Mouse (Mus musculus) heart, embryonic 13.5 days (tissue): Measurements from ENCODE around the gene Prr29. TPM values are rescaled to one million over a fixed set of nuclear protein-coding genes. Genes with fewer than 3 reads are reported as not detected.
"Not testable (repeated sequence)": the region's sequence is repeated elsewhere in the genome, so short reads cannot be mapped to it uniquely, and the experiment has no call there.

Experiments
- ATAC-seq: fragments of 200-750 bp; cut with Nextera tagmentation; 2 replicates; pipeline ENCODE4 v1.8.0; 2017; ENCODE audit warnings: moderate TSS enrichment; ENCODE audit not compliant: insufficient number of reproducible peaks, low FRiP score, low TSS enrichment; ENCODE audit errors: extremely low read depth
- H3K27ac ChIP-seq: fragments of 300-500 bp; sonication (generic); replicated peaks from 2 replicates; pipeline ENCODE4 v1.5.1; 2015; ENCODE audit warnings: moderate library complexity, mild to moderate bottlenecking, inconsistent platforms
- H3K27me3 ChIP-seq: fragments of 300-500 bp; sonication (generic); replicated peaks from 2 replicates; pipeline ENCODE4 v1.6.1; 2015; ENCODE audit warnings: mild to moderate bottlenecking, inconsistent platforms
- H3K36me3 ChIP-seq: fragments of 300-500 bp; sonication (generic); 2 replicates; pipeline ENCODE4 v1.6.1; 2015; ENCODE audit warnings: mild to moderate bottlenecking, inconsistent platforms
- H3K4me1 ChIP-seq: fragments of 300-500 bp; sonication (generic); 2 replicates; pipeline ENCODE4 v1.6.1; 2015; ENCODE audit warnings: inconsistent platforms
- H3K4me2 ChIP-seq: fragments of 300-500 bp; sonication (generic); 2 replicates; pipeline ENCODE4 v1.6.1; 2015; ENCODE audit warnings: inconsistent platforms, mild to moderate bottlenecking, moderate library complexity
- H3K4me3 ChIP-seq: fragments of 300-500 bp; sonication (generic); 2 replicates; pipeline ENCODE4 v1.5.1; 2015; ENCODE audit warnings: moderate library complexity, mild to moderate bottlenecking, inconsistent platforms
- H3K9ac ChIP-seq: fragments of 300-500 bp; sonication (generic); 2 replicates; pipeline ENCODE4 v1.6.1; 2015; ENCODE audit warnings: inconsistent platforms, mild to moderate bottlenecking, moderate library complexity
- H3K9me3 ChIP-seq: fragments of 300-500 bp; sonication (generic); 2 replicates; pipeline ENCODE4 v1.6.1; 2016; ENCODE audit warnings: inconsistent platforms
- WGBS: fragments of 180-500 bp; shearing (Covaris S2); methylation state at CpG from one replicate; pipeline ENCODE4 v1.1.7; 2015; ENCODE audit warnings: mixed read lengths; 5-methylcytosine and 5-hydroxymethylcytosine counted together
- polyA plus RNA-seq: library from polyadenylated mRNA; unstranded; fragments of >200 nt; fragmentation: Nextera tagmentation; extraction: Ambion mirVana; gene quantifications from 2 replicates; pipeline ENCODE4 v1.2.1, GENCODE M21; 2015

The Prr29 gene
- polyA plus RNA-seq, 1 experiment from 2014 or later, result 0.15 TPM

DNA sequence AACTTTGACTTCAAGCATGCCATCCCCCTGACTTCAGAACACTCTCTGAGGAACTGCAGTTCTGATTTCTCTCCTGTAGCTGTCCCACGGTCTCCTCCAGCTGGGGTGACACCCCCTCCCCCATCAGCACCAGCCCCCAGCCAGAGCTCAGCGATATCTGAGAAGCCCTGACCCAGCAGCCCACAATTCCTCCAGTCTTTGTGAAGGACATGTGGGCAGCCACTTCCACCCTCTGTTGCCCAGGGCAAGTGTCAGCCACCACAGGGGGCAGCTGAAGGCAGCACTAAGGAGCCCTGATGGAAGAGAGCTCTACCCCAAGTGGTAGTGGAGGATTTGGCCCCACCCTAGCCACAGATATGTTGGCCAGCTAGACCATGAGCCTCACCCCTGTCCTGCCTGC is 31.2 kb upstream of the Prr29 start:
- Histone ChIP-seq H3K4me3 (no peak overlapping the region), H3K9me3 (no peaks in the 10 kb centered on the region), H3K4me2 (no peak overlapping the region), H3K4me1 (peaks cover 37% of the 10 kb centered on the region), H3K9ac (no peak overlapping the region), H3K27ac (no peak overlapping the region), H3K27me3 (no peaks in the 10 kb centered on the region), H3K36me3 (no peaks in the 10 kb centered on the region)
- WGBS, result 3% methylated on average over 2 of the region's 2 CpGs
- no peak for ATAC-seq

DNA sequence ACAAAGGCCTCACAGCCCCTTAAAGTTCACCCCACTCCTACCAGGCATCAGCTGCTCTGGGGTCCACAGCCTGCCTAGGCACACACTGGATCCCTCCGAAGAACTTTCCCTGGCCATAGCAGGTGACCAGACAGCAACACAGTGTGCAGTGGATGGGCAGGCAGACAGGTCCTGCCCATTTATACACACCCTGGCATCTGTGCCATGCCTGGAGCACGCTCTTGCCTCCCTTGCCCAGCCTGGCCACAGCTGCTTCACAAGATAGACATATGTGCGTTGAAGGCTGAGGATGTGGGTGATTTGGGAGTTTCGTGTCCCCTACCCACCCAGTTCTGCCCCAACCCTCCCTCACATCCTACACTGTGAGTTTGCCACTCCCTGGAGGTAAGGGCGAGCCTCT is 27.2 kb upstream of the Prr29 start:
- peaks cover 25% of the 10 kb centered on the region for H3K4me1 ChIP-seq
- no peak overlapping the region for H3K9ac ChIP-seq
- no peak overlapping the region for H3K27ac ChIP-seq
- no peak overlapping the region for H3K4me2 ChIP-seq
- no peak overlapping the region for H3K4me3 ChIP-seq
- WGBS, result 78% methylated on average over 5 of the region's 5 CpGs
- no peak for ATAC-seq
- H3K27me3 ChIP-seq, result no peaks in the 10 kb centered on the region
- H3K36me3 ChIP-seq, result no peaks in the 10 kb centered on the region
- H3K9me3 ChIP-seq, result no peaks in the 10 kb centered on the region

DNA sequence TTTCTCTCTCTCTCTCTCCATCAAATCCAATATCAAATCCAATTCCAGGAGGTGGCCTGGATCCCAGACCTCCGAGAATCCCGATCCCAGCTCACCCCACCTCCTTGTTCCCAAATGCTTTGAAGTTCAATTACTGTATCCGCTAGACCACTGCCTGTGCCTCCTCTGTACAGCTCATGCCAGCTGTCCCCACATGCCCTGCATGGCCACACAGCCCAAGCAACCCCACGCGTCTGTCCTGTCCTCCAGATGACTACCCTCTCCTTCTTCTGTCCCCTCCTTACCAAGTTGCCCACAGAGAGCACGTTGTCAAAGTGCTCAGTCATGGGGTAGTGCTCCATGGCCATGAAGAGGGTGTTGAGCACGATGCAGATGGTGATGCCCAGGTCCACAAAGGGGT is 26.4 kb upstream of the Prr29 start:
- no peaks in the 10 kb centered on the region for H3K36me3 ChIP-seq
- H3K4me2 ChIP-seq, result no peak overlapping the region
- H3K9me3 ChIP-seq, result no peaks in the 10 kb centered on the region
- WGBS, result 73% methylated on average over 7 of the region's 7 CpGs
- no peak overlapping the region for H3K9ac ChIP-seq
- ATAC-seq, result no peak
- peaks cover 5% of the 10 kb centered on the region; the same call in 1 of the 2 replicates for H3K27me3 ChIP-seq
- peaks cover 23% of the 10 kb centered on the region for H3K4me1 ChIP-seq
- H3K4me3 ChIP-seq, result no peak overlapping the region
- H3K27ac ChIP-seq, result no peak overlapping the region

DNA sequence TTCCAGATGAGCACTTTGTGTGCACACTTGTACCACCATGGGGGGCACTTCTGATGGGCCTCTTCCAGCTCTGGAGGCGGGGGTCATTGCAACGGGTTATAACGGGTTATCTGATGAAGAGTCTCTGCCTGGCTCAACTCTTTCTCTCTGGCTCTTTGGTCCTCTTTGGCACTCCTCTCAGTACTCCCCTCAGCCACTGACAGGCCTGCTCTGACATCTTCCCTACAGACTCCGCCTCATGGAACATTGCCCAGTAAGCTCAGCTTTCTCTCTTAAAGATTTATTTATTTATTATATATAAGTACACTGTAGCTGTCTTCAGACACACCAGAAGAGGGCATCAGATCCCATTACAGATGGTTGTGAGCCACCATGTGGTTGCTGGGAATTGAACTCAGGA is 25.9 kb upstream of the Prr29 start:
- H3K27ac ChIP-seq, H3K36me3 ChIP-seq, H3K9me3 ChIP-seq, H3K9ac ChIP-seq, H3K4me3 ChIP-seq, ATAC-seq, H3K4me2 ChIP-seq, H3K27me3 ChIP-seq: not testable (repeated sequence)
- 80% methylated on average over 4 of the region's 4 CpGs for WGBS
- H3K4me1 ChIP-seq, result peaks cover 19% of the 10 kb centered on the region

DNA sequence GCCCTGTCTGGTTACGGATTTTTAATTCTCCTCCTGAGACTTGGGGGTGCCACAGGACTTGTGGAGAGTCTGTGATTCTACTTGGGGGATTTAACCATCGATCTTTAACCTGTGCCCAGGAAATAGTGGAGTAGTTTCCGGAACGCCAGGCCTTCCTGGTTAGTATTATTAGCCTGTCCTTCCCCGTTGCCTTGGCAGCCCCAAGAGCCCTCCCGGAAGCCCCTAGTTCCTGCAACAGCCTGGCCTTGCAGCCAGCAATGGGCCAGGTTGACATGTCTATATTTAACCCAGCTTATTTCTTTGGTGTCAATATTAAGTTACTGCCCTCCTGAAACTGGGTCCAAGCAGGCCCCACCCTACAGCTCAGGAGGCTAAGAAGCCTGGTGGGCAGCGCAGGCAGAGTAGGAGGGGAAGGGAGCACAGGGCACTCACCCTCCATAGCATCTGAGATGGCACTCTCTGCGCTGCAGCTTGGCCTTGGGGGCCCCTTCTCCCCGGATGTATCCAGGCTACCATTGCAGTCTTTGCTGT is 24.2 kb upstream of the Prr29 start:
- 67% methylated on average over 9 of the region's 9 CpGs for WGBS
- Histone ChIP-seq H3K36me3 (no peaks in the 10 kb centered on the region), H3K9me3 (no peaks in the 10 kb centered on the region), H3K4me1 (peaks cover 18% of the 10 kb centered on the region), H3K27me3 (peaks cover 6% of the 10 kb centered on the region; the same call in 1 of the 2 replicates), H3K27ac (no peak overlapping the region), H3K9ac (0 out of 2 replicates have a peak overlapping the region, but pooled peaks have one; percentile 28), H3K4me2 (no peak overlapping the region), H3K4me3 (no peak overlapping the region)
- ATAC-seq, result no peak

DNA sequence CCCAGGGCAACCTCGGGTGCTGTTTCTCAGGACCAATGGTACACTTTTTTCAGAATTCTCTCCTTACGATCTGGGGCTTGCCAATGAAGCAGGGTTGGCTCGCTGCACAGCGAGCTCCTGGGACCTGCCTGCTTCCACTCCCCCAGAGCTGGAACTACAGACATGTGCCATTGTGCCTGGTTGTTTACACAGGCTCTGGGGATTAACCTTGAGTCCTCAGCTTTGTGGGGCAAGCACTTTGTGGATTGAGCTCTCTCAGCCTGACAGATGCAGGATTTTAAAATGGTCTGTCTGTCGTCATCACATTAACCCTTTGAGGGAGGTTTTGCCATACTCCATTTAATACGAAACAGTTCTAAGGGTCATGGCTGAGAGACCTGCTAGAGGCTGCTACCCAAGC is 20.4 kb upstream of the Prr29 start:
- ATAC-seq, result no peak
- Histone ChIP-seq H3K9me3 (no peaks in the 10 kb centered on the region), H3K36me3 (no peaks in the 10 kb centered on the region), H3K27me3 (peaks cover 6% of the 10 kb centered on the region; the same call in 1 of the 2 replicates), H3K9ac (no peak overlapping the region), H3K4me2 (no peak overlapping the region), H3K27ac (no peak overlapping the region), H3K4me3 (no peak overlapping the region), H3K4me1 (peaks cover 12% of the 10 kb centered on the region)
- 51% methylated on average over 6 of the region's 6 CpGs for WGBS

DNA sequence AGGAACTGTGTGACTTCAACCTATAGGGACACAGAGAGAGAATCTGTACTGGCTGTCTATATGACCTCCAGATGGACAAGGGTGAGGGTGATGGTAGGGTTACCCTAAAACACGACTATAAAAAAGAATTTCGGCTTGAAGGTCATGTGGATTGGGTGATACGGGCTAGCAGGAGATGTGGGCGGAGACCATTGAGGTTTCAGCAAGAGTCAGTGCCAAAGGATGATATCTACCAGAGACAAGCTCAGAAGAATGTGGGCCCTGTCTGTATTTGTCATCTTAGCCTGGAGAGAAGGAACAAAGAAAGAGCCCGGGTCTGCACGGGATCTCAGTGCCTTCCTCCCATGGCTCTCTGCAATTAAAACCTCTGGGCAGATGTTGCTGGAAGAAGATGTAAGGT is 15.5 kb upstream of the Prr29 start:
- Histone ChIP-seq H3K9ac (no peak overlapping the region), H3K27ac (no peak overlapping the region), H3K4me2 (no peak overlapping the region), H3K4me1 (peaks cover 10% of the 10 kb centered on the region; the same call in 1 of the 2 replicates), H3K9me3 (no peaks in the 10 kb centered on the region), H3K36me3 (no peaks in the 10 kb centered on the region), H3K4me3 (no peak overlapping the region), H3K27me3 (no peaks in the 10 kb centered on the region)
- WGBS, result 70% methylated on average over 6 of the region's 6 CpGs
- no peak for ATAC-seq

DNA sequence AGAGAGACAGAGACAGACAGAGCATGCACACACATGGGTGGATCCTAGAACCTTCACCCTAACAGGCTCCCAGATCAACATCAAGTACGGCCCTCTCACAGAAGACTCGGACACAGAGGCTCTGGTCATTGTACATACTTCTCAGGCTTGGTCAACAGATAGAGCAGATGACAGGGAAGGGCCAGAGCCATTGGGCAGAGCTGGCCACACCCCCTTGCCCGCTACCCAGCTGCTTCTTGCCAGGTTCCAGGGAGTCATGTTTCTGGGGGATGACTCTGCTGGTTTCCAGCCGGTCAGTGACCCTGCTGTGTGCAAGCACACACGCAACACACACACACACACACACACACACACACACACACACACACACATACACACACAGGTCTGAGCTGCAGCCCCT is 14.4 kb upstream of the Prr29 start:
- H3K9me3 ChIP-seq, result no peaks in the 10 kb centered on the region
- peaks cover 17% of the 10 kb centered on the region for H3K4me1 ChIP-seq
- 47% methylated on average over 5 of the region's 5 CpGs for WGBS
- no peak overlapping the region for H3K4me3 ChIP-seq
- H3K36me3 ChIP-seq, result no peaks in the 10 kb centered on the region
- H3K27ac ChIP-seq, result no peak overlapping the region
- H3K4me2 ChIP-seq, result no peak overlapping the region
- ATAC-seq, result no peak
- H3K27me3 ChIP-seq, result no peaks in the 10 kb centered on the region
- no peak overlapping the region for H3K9ac ChIP-seq

DNA sequence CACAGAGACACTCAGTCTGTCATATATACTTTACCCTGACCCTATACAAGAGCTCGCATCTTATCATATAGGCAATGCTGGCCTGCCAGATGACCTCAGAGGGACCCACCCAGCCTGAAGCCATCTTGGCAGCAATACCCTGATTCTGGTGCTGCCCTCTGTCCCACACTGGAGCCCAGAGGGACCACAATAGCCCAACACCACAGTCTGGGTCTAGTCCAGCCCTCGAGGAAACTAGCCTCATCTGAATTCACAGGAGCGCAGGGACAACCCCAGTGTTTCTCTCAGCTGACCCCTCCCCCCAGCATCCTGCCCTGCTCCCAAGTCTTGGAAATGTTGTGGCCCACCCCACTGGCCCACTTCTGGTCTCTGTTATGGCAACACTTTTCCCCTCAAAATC is 14.0 kb upstream of the Prr29 start:
- Histone ChIP-seq H3K4me2 (no peak overlapping the region), H3K36me3 (no peaks in the 10 kb centered on the region), H3K4me3 (no peak overlapping the region), H3K9ac (no peak overlapping the region), H3K27me3 (no peaks in the 10 kb centered on the region), H3K9me3 (no peaks in the 10 kb centered on the region), H3K27ac (no peak overlapping the region), H3K4me1 (peaks cover 19% of the 10 kb centered on the region)
- no peak for ATAC-seq
- WGBS, result 55% methylated on average over 3 of the region's 3 CpGs

DNA sequence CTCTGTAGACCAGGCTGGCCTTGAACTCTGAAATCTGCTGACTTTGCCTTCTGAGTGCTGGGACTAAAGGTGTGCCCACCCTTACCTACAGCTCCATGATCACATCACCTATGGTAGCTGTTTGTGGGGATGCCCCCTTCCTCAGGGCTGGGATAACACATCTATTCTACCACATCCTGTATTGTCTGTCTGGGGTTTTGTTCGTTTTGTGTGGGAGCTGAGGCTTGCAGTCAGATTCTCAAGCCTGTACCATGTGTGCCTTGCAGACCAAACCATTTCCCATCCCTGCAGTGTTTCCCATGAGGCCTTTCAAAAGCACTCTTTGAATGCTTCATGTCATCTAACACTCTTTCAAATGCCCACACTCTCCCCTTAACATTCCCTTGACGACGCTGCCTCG is 13.3 kb upstream of the Prr29 start:
- Histone ChIP-seq H3K9ac (no peak overlapping the region), H3K9me3 (no peaks in the 10 kb centered on the region), H3K27ac (no peak overlapping the region)

DNA sequence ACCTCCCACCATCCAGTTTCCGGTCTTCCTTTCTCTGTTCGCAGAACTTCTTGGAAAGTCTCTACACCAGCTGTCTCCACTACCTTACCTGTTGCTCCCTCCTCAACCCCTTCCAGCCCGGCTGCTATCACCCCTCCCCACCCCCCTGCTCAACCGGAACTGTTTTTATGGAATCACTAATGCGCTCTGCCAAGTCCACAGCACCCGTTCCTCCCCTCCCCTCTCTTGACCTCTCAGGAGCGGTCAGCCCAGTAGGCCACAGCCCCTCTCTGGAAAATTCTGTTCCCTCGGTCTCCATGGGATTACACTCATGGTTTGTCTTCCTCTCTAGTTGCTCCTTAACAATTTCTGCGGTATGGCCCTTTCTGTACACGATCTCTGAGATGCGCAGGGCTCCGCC is 12.1 kb upstream of the Prr29 start, which contains the start of gene Scn4a:
Gene Scn4a, minus strand, starts transcription at position 101 of the 400 bp plus-strand sequence.
- no peak within 1 kb of the TSS for H3K9ac ChIP-seq
- H3K36me3 ChIP-seq, result no peaks in the 10 kb centered on the region
- WGBS, result 81% methylated on average over 12 of the region's 12 CpGs
- no peak within 1 kb of the TSS for H3K27ac ChIP-seq
- peaks cover 19% of the 10 kb centered on the region for H3K4me1 ChIP-seq
- no peak within 1 kb of the TSS for H3K4me3 ChIP-seq
- no peaks in the 10 kb centered on the region for H3K27me3 ChIP-seq
- ATAC-seq, result no peak
- no peak within 1 kb of the TSS for H3K4me2 ChIP-seq
- no peaks in the 10 kb centered on the region for H3K9me3 ChIP-seq

More for the DNA sequence above, 13.3 kb upstream of the Prr29 start:
- Histone ChIP-seq H3K27me3 (no peaks in the 10 kb centered on the region), H3K4me2 (no peak overlapping the region), H3K36me3 (no peaks in the 10 kb centered on the region), H3K4me3 (no peak overlapping the region), H3K4me1 (peaks cover 19% of the 10 kb centered on the region)
- 40% methylated on average over 4 of the region's 4 CpGs for WGBS
- ATAC-seq, result no peak

DNA sequence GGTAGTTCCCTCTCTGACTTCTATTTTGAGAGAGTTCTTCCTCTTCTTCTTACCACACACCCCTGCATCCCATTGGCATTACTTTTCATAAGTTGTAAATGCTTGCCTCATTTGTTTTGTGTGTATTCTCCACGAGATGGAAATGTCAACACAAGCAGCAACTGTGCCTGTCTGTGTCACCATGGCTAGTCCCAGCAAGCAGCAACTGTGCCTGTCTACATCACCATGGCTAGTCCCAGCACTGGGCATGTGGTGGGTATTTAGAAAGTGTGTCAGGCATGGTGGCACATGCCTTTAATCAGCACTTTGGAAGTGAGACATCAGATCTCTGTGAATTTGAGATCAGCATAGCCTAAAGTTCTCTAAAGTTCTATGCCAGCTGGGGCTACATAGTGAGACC is 11.1 kb upstream of the Prr29 start:
- WGBS, result 63% methylated on average over 1 of the region's 1 CpGs

More for the DNA sequence above, 11.1 kb upstream of the Prr29 start:
- H3K27me3 ChIP-seq, result no peaks in the 10 kb centered on the region
- H3K4me1 ChIP-seq, result peaks cover 19% of the 10 kb centered on the region
- H3K36me3 ChIP-seq, result no peaks in the 10 kb centered on the region
- no peaks in the 10 kb centered on the region for H3K9me3 ChIP-seq
- no peak overlapping the region for H3K4me3 ChIP-seq
- H3K4me2 ChIP-seq, result no peak overlapping the region
- no peak overlapping the region for H3K9ac ChIP-seq
- ATAC-seq, result no peak
- H3K27ac ChIP-seq, result no peak overlapping the region
